Mouse (Mus musculus) kidney, postnatal 14 days (tissue): ENCODE measurements around the gene H2al1a.
A peak's percentile ranks its signal among the peaks of the same experiment; 100 is the strongest.
"Not testable (repeated sequence)": the region's sequence is repeated elsewhere in the genome, so short reads cannot be mapped to it uniquely, and the experiment has no call there.

Experiments used
- DNase-seq: peaks from one replicate; pipeline ENCODE4 v3.0.0; 2022; ENCODE audit warnings: mixed read lengths

The H2al1a gene

GRCm38 (mm10) chrX:11298957-11299356, at the start of gene H2al1a:
Gene H2al1a (plus strand): TSS chrX:11299257.
- not testable (repeated sequence) for DNase-seq

GRCm38 (mm10) chrX:11250155-11250554, 48.9 kb upstream of the H2al1a start:
- DNase-seq, result peak; percentile 8

- DNase-seq, result peak; percentile 12
These were observed 45.0 kb upstream of the H2al1a start for GRCm38 (mm10) chrX:11254062-11254461.

- peak; percentile 33 for DNase-seq
These were observed 44.4 kb upstream of the H2al1a start for GRCm38 (mm10) chrX:11254521-11255207.

- no peak for DNase-seq
These were observed 43.3 kb upstream of the H2al1a start for GRCm38 (mm10) chrX:11255564-11256360.

GRCm38 (mm10) chrX:11264918-11265317, 34.1 kb upstream of the H2al1a start:
- no peak for DNase-seq

GRCm38 (mm10) chrX:11267791-11268190, 31.3 kb upstream of the H2al1a start:
- peak; percentile 55 for DNase-seq

- DNase-seq, result no peak
These were observed 30.0 kb upstream of the H2al1a start for GRCm38 (mm10) chrX:11269074-11269473.

- no peak for DNase-seq
These were observed 25.9 kb upstream of the H2al1a start for GRCm38 (mm10) chrX:11273190-11273589.

- no peak for DNase-seq
These were observed 22.0 kb upstream of the H2al1a start for GRCm38 (mm10) chrX:11277083-11277482.

GRCm38 (mm10) chrX:11280741-11281140, 18.3 kb upstream of the H2al1a start:
- DNase-seq, result no peak

GRCm38 (mm10) chrX:11288306-11288882, 10.7 kb upstream of the H2al1a start:
- peak; percentile 19 for DNase-seq

- no peak for DNase-seq
These were observed 9.8 kb upstream of the H2al1a start for GRCm38 (mm10) chrX:11289244-11289643.

- not testable (repeated sequence) for DNase-seq
These were observed 3.1 kb downstream of the H2al1a start, which contains the start of gene H2al1b for GRCm38 (mm10) chrX:11302132-11302531. Gene H2al1b (plus strand): TSS chrX:11302432.

- not testable (repeated sequence) for DNase-seq
These were observed 6.3 kb downstream of the H2al1a start, which contains the start of gene H2al1c for GRCm38 (mm10) chrX:11305355-11305754. Gene H2al1c (plus strand): TSS chrX:11305655.

- not testable (repeated sequence) for DNase-seq
These were observed 9.5 kb downstream of the H2al1a start, which contains the start of gene H2al1d for GRCm38 (mm10) chrX:11308524-11308923. Gene H2al1d (plus strand): TSS chrX:11308824.

GRCm38 (mm10) chrX:11311634-11312033, 12.6 kb downstream of the H2al1a start, which contains the start of gene H2al1e:
Gene H2al1e (plus strand): TSS chrX:11311934.
- DNase-seq, result not testable (repeated sequence)

GRCm38 (mm10) chrX:11314858-11315257, 15.8 kb downstream of the H2al1a start, which contains the start of gene H2al1f:
Gene H2al1f (plus strand): TSS chrX:11315158.
- not testable (repeated sequence) for DNase-seq

GRCm38 (mm10) chrX:11317956-11318355, 18.9 kb downstream of the H2al1a start, which contains the start of gene H2al1g:
Gene H2al1g (plus strand): TSS chrX:11318256.
- DNase-seq, result not testable (repeated sequence)

GRCm38 (mm10) chrX:11321192-11321591, 22.1 kb downstream of the H2al1a start, which contains the start of gene H2al1h:
Gene H2al1h (plus strand): TSS chrX:11321492.
- DNase-seq, result not testable (repeated sequence)

- not testable (repeated sequence) for DNase-seq
These were observed 25.3 kb downstream of the H2al1a start, which contains the start of gene H2al1i for GRCm38 (mm10) chrX:11324359-11324758. Gene H2al1i (plus strand): TSS chrX:11324659.

GRCm38 (mm10) chrX:11327522-11327921, 28.5 kb downstream of the H2al1a start, which contains the start of gene H2al1j:
Gene H2al1j (plus strand): TSS chrX:11327822.
- DNase-seq, result not testable (repeated sequence)

GRCm38 (mm10) chrX:11345762-11346161, 46.7 kb downstream of the H2al1a start:
- no peak for DNase-seq
